Mouse (Mus musculus): Measurements from ENCODE around the gene Cmtm5.

DNA sequence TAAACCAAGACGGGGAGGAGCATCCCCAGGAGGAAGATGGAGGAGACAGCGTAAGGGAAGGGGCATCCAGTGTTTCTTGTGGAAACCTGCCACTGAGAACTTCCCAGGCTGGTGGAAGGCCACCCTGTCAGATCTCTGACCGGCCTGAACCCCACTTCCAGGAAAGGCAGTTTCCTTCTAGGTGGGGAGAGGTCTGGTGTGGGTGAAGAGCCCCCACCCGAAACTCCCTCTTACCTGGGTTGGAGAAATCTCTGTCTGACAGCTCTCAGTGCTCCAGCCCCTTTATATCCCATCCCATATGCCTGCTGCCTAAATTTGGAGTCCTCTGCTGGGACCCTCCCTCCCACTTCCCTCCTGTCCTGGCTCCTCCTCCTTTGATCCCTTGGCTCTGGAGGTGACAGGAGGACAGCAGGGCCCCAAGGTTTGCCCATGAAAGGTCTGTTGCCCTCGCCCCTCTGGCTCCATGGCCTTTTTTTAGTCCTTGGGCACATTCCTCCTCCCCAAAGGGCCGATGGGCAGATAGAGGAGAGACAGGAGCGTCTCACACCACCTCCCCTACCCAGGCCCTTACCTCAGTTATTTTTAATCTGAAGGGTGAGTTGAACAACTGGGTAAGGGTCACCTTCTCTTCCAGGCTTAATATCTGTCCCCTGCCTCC, 30.4 kb downstream of the Cmtm5 start, which contains the start of gene Myh6:
- TF ChIP-seq TBP (conservative IDR thresholded peaks at IDR 0.05; ENCODE audit: low read depth, low read length) (no peak), POLR2A (IDR thresholded peaks at IDR 0.05; ENCODE audit: low read depth, low read length) (no peak), USF2 (conservative IDR thresholded peaks at IDR 0.05; ENCODE audit: low read depth, low read length) (no peak), MAFK (IDR thresholded peaks at IDR 0.05; ENCODE audit: insufficient replicate concordance, low read length) (no peak), CHD1 (IDR thresholded peaks at IDR 0.05; ENCODE audit: low read depth, low read length) (no peak), CTCF (conservative IDR thresholded peaks at IDR 0.05 in 1 of 2, IDR thresholded peaks at IDR 0.05 in 1 of 2; ENCODE audit: low read depth in 2 of 2, low read length in 2 of 2) (no peak), GABPA (IDR thresholded peaks at IDR 0.05; ENCODE audit: insufficient replicate concordance, low read depth, low read length) (no peak), PAX5 (IDR thresholded peaks at IDR 0.05; ENCODE audit: low read length) (no peak), MAX (IDR thresholded peaks at IDR 0.05; ENCODE audit: low read length) (no peak), RAD21 (IDR thresholded peaks at IDR 0.05; ENCODE audit: low read depth, low read length) (no peak)
